Comparison of ENCODE assay signal across 8 mouse cellular contexts in genomic region chr7:16781555-16781815, GRCm38 (mm10). TPM values are rescaled to one million over a fixed set of nuclear protein-coding genes. Genes with fewer than 3 reads are reported as not detected.
DNase-seq lines count a peak whose midpoint lies in the region; ATAC-seq and TF ChIP-seq lines count a peak whose summit lies in the region.

No protein-coding gene starts in this region.

- ATAC-seq in lung, embryonic 14.5 days (ENCODE audit: insufficient read depth), result no peak
- peak; percentile 16 for ATAC-seq in embryonic facial prominence, embryonic 14.5 days (ENCODE audit: low read depth)
- no peak for ATAC-seq in limb, embryonic 11.5 days (ENCODE audit: insufficient number of reproducible peaks, low FRiP score, low TSS enrichment, low read depth)
- ATAC-seq in neural tube, embryonic 15.5 days (ENCODE audit: low FRiP score), result peak; percentile 31; the same call in 1 of the 2 replicates

- peak overlapping the region; percentile 72 for H3K9ac ChIP-seq in lung, embryonic 14.5 days
- peak overlapping the region; percentile 68 for H3K9ac ChIP-seq in embryonic facial prominence, embryonic 14.5 days (ENCODE audit: low read depth, low read length)
- H3K9ac ChIP-seq in limb, embryonic 11.5 days (ENCODE audit: low read length), result peak overlapping the region; percentile 76
- H3K9ac ChIP-seq in neural tube, embryonic 15.5 days (replicated peaks), result peak overlapping the region; percentile 62

- no peaks in the 10 kb centered on the region for H3K9me3 ChIP-seq in lung, embryonic 14.5 days (ENCODE audit: low read depth, low read length)
- H3K9me3 ChIP-seq in embryonic facial prominence, embryonic 14.5 days (ENCODE audit: control insufficient read depth, low read length), result no peaks in the 10 kb centered on the region
- 0 out of 2 replicates have a peak, but pooled peaks cover 3% of the 10 kb centered on the region for H3K9me3 ChIP-seq in limb, embryonic 11.5 days (ENCODE audit: control insufficient read depth, low read length)
- H3K9me3 ChIP-seq in neural tube, embryonic 15.5 days (replicated peaks), result no peaks in the 10 kb centered on the region

- no peaks in the 10 kb centered on the region for H3K27me3 ChIP-seq in lung, embryonic 14.5 days (ENCODE audit: insufficient read depth, low read length)
- H3K27me3 ChIP-seq in embryonic facial prominence, embryonic 14.5 days (replicated peaks; ENCODE audit: control insufficient read depth, insufficient read depth, low read length), result no peaks in the 10 kb centered on the region
- no peaks in the 10 kb centered on the region for H3K27me3 ChIP-seq in limb, embryonic 11.5 days (ENCODE audit: control insufficient read depth, insufficient read depth, low read length)
- 0 out of 2 replicates have a peak, but pooled peaks cover 9% of the 10 kb centered on the region for H3K27me3 ChIP-seq in neural tube, embryonic 15.5 days (replicated peaks)

- H3K36me3 ChIP-seq in lung, embryonic 14.5 days (ENCODE audit: insufficient read depth), result no peaks in the 10 kb centered on the region
- H3K36me3 ChIP-seq in embryonic facial prominence, embryonic 14.5 days (ENCODE audit: control insufficient read depth, insufficient read depth, low read length), result no peaks in the 10 kb centered on the region
- no peaks in the 10 kb centered on the region for H3K36me3 ChIP-seq in limb, embryonic 11.5 days (ENCODE audit: control insufficient read depth, insufficient read depth, low read length)
- no peaks in the 10 kb centered on the region for H3K36me3 ChIP-seq in neural tube, embryonic 15.5 days

- peak overlapping the region; percentile 71 for H3K4me3 ChIP-seq in lung, embryonic 14.5 days (ENCODE audit: low read depth, low read length)
- H3K4me3 ChIP-seq in embryonic facial prominence, embryonic 14.5 days (ENCODE audit: low read depth, low read length), result peak overlapping the region; percentile 64
- peak overlapping the region; percentile 77 for H3K4me3 ChIP-seq in limb, embryonic 11.5 days (ENCODE audit: low read depth, low read length)
- peak overlapping the region; percentile 55 for H3K4me3 ChIP-seq in neural tube, embryonic 15.5 days (replicated peaks)

- WGBS in lung, embryonic 14.5 days, result 0% methylated on average over 10 of the region's 10 CpGs
- under 1% methylated on average over 10 of the region's 10 CpGs for WGBS in embryonic facial prominence, embryonic 14.5 days
- under 1% methylated on average over 10 of the region's 10 CpGs for WGBS in limb, embryonic 11.5 days
- under 1% methylated on average over 10 of the region's 10 CpGs for WGBS in neural tube, embryonic 15.5 days

- peaks cover 10% of the 10 kb centered on the region for H3K4me1 ChIP-seq in lung, embryonic 14.5 days (ENCODE audit: insufficient read depth)
- peaks cover 19% of the 10 kb centered on the region for H3K4me1 ChIP-seq in embryonic facial prominence, embryonic 14.5 days (ENCODE audit: control insufficient read depth, insufficient read depth, low read length)
- H3K4me1 ChIP-seq in limb, embryonic 11.5 days (ENCODE audit: control insufficient read depth, insufficient read depth, low read length), result peaks cover 22% of the 10 kb centered on the region
- peaks cover 43% of the 10 kb centered on the region for H3K4me1 ChIP-seq in neural tube, embryonic 15.5 days

- H3K4me2 ChIP-seq in lung, embryonic 14.5 days, result peak overlapping the region; percentile 100
- H3K4me2 ChIP-seq in embryonic facial prominence, embryonic 14.5 days (ENCODE audit: low read depth, low read length), result peak overlapping the region; percentile 99
- peak overlapping the region; percentile 99 for H3K4me2 ChIP-seq in limb, embryonic 11.5 days (ENCODE audit: low read depth, severe bottlenecking)
- peak overlapping the region; percentile 100 for H3K4me2 ChIP-seq in neural tube, embryonic 15.5 days

- TF ChIP-seq CTCF in lung, embryonic 14.5 days (IDR thresholded peaks at IDR 0.05; ENCODE audit: low read depth), result no peak

- DNase-seq in lung, embryonic 14.5 days, result no peak
- no peak for DNase-seq in lung, postnatal 10 days
- DNase-seq in embryonic facial prominence, embryonic 14.5 days (ENCODE audit: low spot score), result no peak
- no peak for DNase-seq in limb, embryonic 11.5 days (ENCODE audit: low spot score)
- no peak for DNase-seq in right cerebral cortex, postnatal 10 days (ENCODE audit: low spot score in 2 of 2)
- no peak for DNase-seq in right cerebral cortex, adult 18-20 months
- DNase-seq in gastrocnemius, postnatal 10 days, result no peak

- H3K27ac ChIP-seq in lung, embryonic 14.5 days (ENCODE audit: low read depth), result peak overlapping the region; percentile 65; the same call in 1 of the 2 replicates
- H3K27ac ChIP-seq in embryonic facial prominence, embryonic 14.5 days (replicated peaks; ENCODE audit: low read depth, low read length), result peak overlapping the region; percentile 7; the same call in 1 of the 2 replicates
- H3K27ac ChIP-seq in limb, embryonic 11.5 days (replicated peaks; ENCODE audit: low read depth, low read length), result 0 out of 2 replicates have a peak overlapping the region, but pooled peaks have one; percentile 36
- no peak overlapping the region for H3K27ac ChIP-seq in neural tube, embryonic 15.5 days (replicated peaks)

RNA-seq across cellular contexts. Expression of gene Slc1a5, which starts 0.3 kb away (rescaled TPM):
- polyA plus RNA-seq in lung, embryonic 14.5 days (2014; fragmentation: Nextera tagmentation; extraction: Ambion mirVana), result 32.6 and 35.7 TPM in 2 replicates
- polyA plus RNA-seq in embryonic facial prominence, embryonic 14.5 days (2014; fragmentation: Nextera tagmentation; extraction: Ambion mirVana), result 26.5 and 27.5 TPM in 2 replicates
- 28.5 and 30.9 TPM in 2 replicates for polyA plus RNA-seq in limb, embryonic 11.5 days (2014; fragmentation: Nextera tagmentation; extraction: Ambion mirVana)
- 8.7 and 20.5 TPM in 2 replicates for polyA plus RNA-seq in neural tube, embryonic 15.5 days (2015; fragmentation: Nextera tagmentation; extraction: Ambion mirVana)
- 10 to 100 TPM; 32.5 to 34.9 TPM for total RNA-seq in gastrocnemius, postnatal 10 days (2021)

RNA-seq across cellular contexts. Expression of gene Strn4, which starts 34.2 kb away (rescaled TPM):
- 117 and 134 TPM in 2 replicates for polyA plus RNA-seq in lung, embryonic 14.5 days (2014; fragmentation: Nextera tagmentation; extraction: Ambion mirVana)
- 97.4 and 107 TPM in 2 replicates for polyA plus RNA-seq in embryonic facial prominence, embryonic 14.5 days (2014; fragmentation: Nextera tagmentation; extraction: Ambion mirVana)
- 125 and 128 TPM in 2 replicates for polyA plus RNA-seq in limb, embryonic 11.5 days (2014; fragmentation: Nextera tagmentation; extraction: Ambion mirVana)
- 139 and 156 TPM in 2 replicates for polyA plus RNA-seq in neural tube, embryonic 15.5 days (2015; fragmentation: Nextera tagmentation; extraction: Ambion mirVana)
- total RNA-seq in gastrocnemius, postnatal 10 days (2021), result 10 to 100 TPM; 42.3 to 46.1 TPM

RNA-seq across cellular contexts. Expression of gene Fkrp, which starts 35.0 kb away (rescaled TPM):
- polyA plus RNA-seq in lung, embryonic 14.5 days (2014; fragmentation: Nextera tagmentation; extraction: Ambion mirVana), result 27.7 and 31.9 TPM in 2 replicates
- 28.2 and 28.6 TPM in 2 replicates for polyA plus RNA-seq in embryonic facial prominence, embryonic 14.5 days (2014; fragmentation: Nextera tagmentation; extraction: Ambion mirVana)
- polyA plus RNA-seq in limb, embryonic 11.5 days (2014; fragmentation: Nextera tagmentation; extraction: Ambion mirVana), result 25.4 and 29.3 TPM in 2 replicates
- 48.4 and 50.4 TPM in 2 replicates for polyA plus RNA-seq in neural tube, embryonic 15.5 days (2015; fragmentation: Nextera tagmentation; extraction: Ambion mirVana)
- 10 to 100 TPM; 23.2 to 23.3 TPM for total RNA-seq in gastrocnemius, postnatal 10 days (2021)

RNA-seq across cellular contexts. Expression of gene Ap2s1, which starts 43.3 kb away (rescaled TPM):
- polyA plus RNA-seq in lung, embryonic 14.5 days (2014; fragmentation: Nextera tagmentation; extraction: Ambion mirVana), result 287 and 295 TPM in 2 replicates
- 278 and 286 TPM in 2 replicates for polyA plus RNA-seq in embryonic facial prominence, embryonic 14.5 days (2014; fragmentation: Nextera tagmentation; extraction: Ambion mirVana)
- 261 and 266 TPM in 2 replicates for polyA plus RNA-seq in limb, embryonic 11.5 days (2014; fragmentation: Nextera tagmentation; extraction: Ambion mirVana)
- 412 and 431 TPM in 2 replicates for polyA plus RNA-seq in neural tube, embryonic 15.5 days (2015; fragmentation: Nextera tagmentation; extraction: Ambion mirVana)
- total RNA-seq in gastrocnemius, postnatal 10 days (2021), result 10 to 100 TPM; 65.4 to 71.9 TPM

RNA-seq across cellular contexts. Expression of gene Ceacam9, which starts 59.8 kb away (rescaled TPM):
- polyA plus RNA-seq in lung, embryonic 14.5 days (2014; fragmentation: Nextera tagmentation; extraction: Ambion mirVana), result not detected in 2 replicates
- not detected in 2 replicates for polyA plus RNA-seq in embryonic facial prominence, embryonic 14.5 days (2014; fragmentation: Nextera tagmentation; extraction: Ambion mirVana)
- not detected in 2 replicates for polyA plus RNA-seq in limb, embryonic 11.5 days (2014; fragmentation: Nextera tagmentation; extraction: Ambion mirVana)
- 0.17 and 0.50 TPM in 2 replicates for polyA plus RNA-seq in neural tube, embryonic 15.5 days (2015; fragmentation: Nextera tagmentation; extraction: Ambion mirVana)
- total RNA-seq in gastrocnemius, postnatal 10 days (2021), result not detected

Comparison
In these comparisons a context has a peak if more than half of its experiments do, and no peak if none do; other contexts are left out.
1. ATAC-seq: peak in embryonic facial prominence, embryonic 14.5 days (single experiment) and neural tube, embryonic 15.5 days (single experiment); none in lung, embryonic 14.5 days (single experiment) and limb, embryonic 11.5 days (single experiment).
2. Peak in every context shown above with its lines, with median percentiles within 50 percentile points of each other: H3K4me2 ChIP-seq, H3K4me3 ChIP-seq and H3K9ac ChIP-seq.